Mouse (Mus musculus) midbrain, embryonic 15.5 days (tissue): ENCODE measurements around the gene Lrrc8d. TPM values are rescaled to one million over a fixed set of nuclear protein-coding genes. Genes with fewer than 3 reads are reported as not detected.
A peak's percentile ranks its signal among the peaks of the same experiment; 100 is the strongest.
"Not testable (repeated sequence)": the region's sequence is repeated elsewhere in the genome, so short reads cannot be mapped to it uniquely, and the experiment has no call there.

Source experiments
- ATAC-seq: fragments of 200-750 bp; cut with Nextera tagmentation; replicated peaks from 2 replicates; pipeline ENCODE4 v1.8.0; 2017; ENCODE audit warnings: moderate TSS enrichment
- H3K27ac ChIP-seq: fragments of 300-500 bp; sonication (generic); 2 replicates; pipeline ENCODE4 v1.5.1; 2015; ENCODE audit warnings: mild to moderate bottlenecking, inconsistent platforms
- H3K27me3 ChIP-seq: fragments of 300-500 bp; sonication (generic); replicated peaks from 2 replicates; pipeline ENCODE4 v1.6.1; 2015; ENCODE audit warnings: inconsistent platforms
- H3K36me3 ChIP-seq: fragments of 300-500 bp; sonication (generic); replicated peaks from 2 replicates; pipeline ENCODE4 v1.6.1; 2015; ENCODE audit warnings: inconsistent platforms
- H3K4me1 ChIP-seq: fragments of 300-500 bp; sonication (generic); 2 replicates; pipeline ENCODE4 v1.6.1; 2015; ENCODE audit warnings: inconsistent platforms
- H3K4me2 ChIP-seq: fragments of 300-500 bp; sonication (generic); 2 replicates; pipeline ENCODE4 v1.6.1; 2015; ENCODE audit warnings: inconsistent platforms, mild to moderate bottlenecking, moderate library complexity
- H3K4me3 ChIP-seq: fragments of 300-500 bp; sonication (generic); 2 replicates; pipeline ENCODE4 v1.5.1; 2015; ENCODE audit warnings: mild to moderate bottlenecking, inconsistent platforms
- H3K9ac ChIP-seq: fragments of 300-500 bp; sonication (generic); 2 replicates; pipeline ENCODE4 v1.6.1; 2015; ENCODE audit warnings: mild to moderate bottlenecking, inconsistent platforms
- H3K9me3 ChIP-seq: fragments of 300-500 bp; sonication (generic); 2 replicates; pipeline ENCODE4 v1.6.1; 2016; ENCODE audit warnings: inconsistent platforms
- WGBS: fragments of 180-500 bp; shearing (Covaris S2); methylation state at CpG from one replicate; pipeline ENCODE4 v1.1.7; 2015; ENCODE audit warnings: mixed read lengths; 5-methylcytosine and 5-hydroxymethylcytosine counted together
- polyA plus RNA-seq: library from polyadenylated mRNA; unstranded; fragments of >200 nt; fragmentation: Nextera tagmentation; extraction: Ambion mirVana; gene quantifications from 2 replicates; pipeline ENCODE4 v1.2.1, GENCODE M21; 2015

Lrrc8d gene
- polyA plus RNA-seq, 1 experiment from 2014 or later, result 37.1 TPM

GRCm38 (mm10) chr5:105675511-105675910 lies 24.3 kb upstream of the Lrrc8d start:
- 96% methylated on average over 4 of the region's 4 CpGs for WGBS
- peaks cover 7% of the 10 kb centered on the region; the same call in 1 of the 2 replicates for H3K4me1 ChIP-seq
- no peak overlapping the region for H3K4me3 ChIP-seq
- ATAC-seq, result no peak
- H3K9me3 ChIP-seq, result no peaks in the 10 kb centered on the region
- no peak overlapping the region for H3K4me2 ChIP-seq
- no peak overlapping the region for H3K27ac ChIP-seq
- no peaks in the 10 kb centered on the region for H3K27me3 ChIP-seq
- H3K36me3 ChIP-seq, result no peaks in the 10 kb centered on the region
- H3K9ac ChIP-seq, result no peak overlapping the region

DNA sequence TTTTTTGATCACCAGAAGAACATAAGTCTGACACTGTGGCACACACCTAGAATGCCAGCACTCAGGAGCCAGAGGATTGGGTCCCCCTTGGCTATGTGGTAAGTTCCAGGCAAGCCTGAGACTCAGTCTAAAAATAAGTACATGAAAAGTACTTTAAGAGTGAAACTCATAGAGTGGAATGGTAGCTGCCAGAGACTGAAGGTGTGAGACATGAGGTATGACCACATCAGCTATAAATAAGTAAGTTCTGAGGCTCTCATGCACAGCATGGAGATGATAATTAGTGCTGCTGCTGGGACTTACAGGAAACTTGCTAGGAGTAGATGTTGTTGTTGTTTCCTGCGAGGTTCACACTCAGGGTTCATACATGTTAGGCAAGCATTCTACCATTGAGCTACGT lies 22.7 kb upstream of the Lrrc8d start:
- Histone ChIP-seq H3K9me3 (no peaks in the 10 kb centered on the region), H3K36me3 (no peaks in the 10 kb centered on the region), H3K4me3 (no peak overlapping the region), H3K4me2 (no peak overlapping the region), H3K4me1 (peaks cover 9% of the 10 kb centered on the region; the same call in 1 of the 2 replicates), H3K9ac (no peak overlapping the region), H3K27ac (no peak overlapping the region), H3K27me3 (no peaks in the 10 kb centered on the region)
- ATAC-seq, result no peak
- 93% methylated on average over 2 of the region's 2 CpGs for WGBS

GRCm38 (mm10) chr5:105678243-105678642 lies 21.5 kb upstream of the Lrrc8d start:
- no peak overlapping the region for H3K27ac ChIP-seq
- WGBS, result 88% methylated on average over 8 of the region's 8 CpGs
- no peak overlapping the region for H3K4me2 ChIP-seq
- no peak for ATAC-seq
- no peaks in the 10 kb centered on the region for H3K36me3 ChIP-seq
- no peaks in the 10 kb centered on the region for H3K27me3 ChIP-seq
- H3K4me1 ChIP-seq, result peaks cover 13% of the 10 kb centered on the region; the same call in 1 of the 2 replicates
- H3K9ac ChIP-seq, result no peak overlapping the region
- no peak overlapping the region for H3K4me3 ChIP-seq
- H3K9me3 ChIP-seq, result no peaks in the 10 kb centered on the region

DNA sequence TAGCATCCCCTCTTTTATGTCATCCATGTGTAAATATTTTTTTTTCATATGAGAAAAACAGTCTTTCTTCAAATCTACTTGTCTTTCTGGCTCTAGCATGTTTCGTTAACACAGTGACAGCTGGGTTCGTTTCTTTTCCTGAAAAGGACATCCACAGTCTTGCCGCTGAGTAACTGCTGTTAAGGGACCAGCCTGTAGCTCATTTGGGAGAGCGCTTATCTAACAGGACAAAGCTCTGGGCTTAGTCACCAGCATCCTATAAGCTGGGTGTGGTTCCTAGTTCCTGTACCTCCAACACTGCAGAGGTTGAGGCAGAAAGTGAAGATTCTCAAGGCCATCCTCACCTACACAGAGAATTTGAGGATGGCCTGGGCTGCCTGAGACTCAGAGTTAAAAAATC lies 20.5 kb upstream of the Lrrc8d start:
- Histone ChIP-seq H3K9me3 (no peaks in the 10 kb centered on the region), H3K4me2 (no peak overlapping the region), H3K4me3 (no peak overlapping the region), H3K36me3 (no peaks in the 10 kb centered on the region), H3K4me1 (peaks cover 13% of the 10 kb centered on the region; the same call in 1 of the 2 replicates), H3K27ac (no peak overlapping the region), H3K27me3 (no peaks in the 10 kb centered on the region), H3K9ac (no peak overlapping the region)
- ATAC-seq, result no peak
- 69% methylated on average over 4 of the region's 4 CpGs for WGBS

DNA sequence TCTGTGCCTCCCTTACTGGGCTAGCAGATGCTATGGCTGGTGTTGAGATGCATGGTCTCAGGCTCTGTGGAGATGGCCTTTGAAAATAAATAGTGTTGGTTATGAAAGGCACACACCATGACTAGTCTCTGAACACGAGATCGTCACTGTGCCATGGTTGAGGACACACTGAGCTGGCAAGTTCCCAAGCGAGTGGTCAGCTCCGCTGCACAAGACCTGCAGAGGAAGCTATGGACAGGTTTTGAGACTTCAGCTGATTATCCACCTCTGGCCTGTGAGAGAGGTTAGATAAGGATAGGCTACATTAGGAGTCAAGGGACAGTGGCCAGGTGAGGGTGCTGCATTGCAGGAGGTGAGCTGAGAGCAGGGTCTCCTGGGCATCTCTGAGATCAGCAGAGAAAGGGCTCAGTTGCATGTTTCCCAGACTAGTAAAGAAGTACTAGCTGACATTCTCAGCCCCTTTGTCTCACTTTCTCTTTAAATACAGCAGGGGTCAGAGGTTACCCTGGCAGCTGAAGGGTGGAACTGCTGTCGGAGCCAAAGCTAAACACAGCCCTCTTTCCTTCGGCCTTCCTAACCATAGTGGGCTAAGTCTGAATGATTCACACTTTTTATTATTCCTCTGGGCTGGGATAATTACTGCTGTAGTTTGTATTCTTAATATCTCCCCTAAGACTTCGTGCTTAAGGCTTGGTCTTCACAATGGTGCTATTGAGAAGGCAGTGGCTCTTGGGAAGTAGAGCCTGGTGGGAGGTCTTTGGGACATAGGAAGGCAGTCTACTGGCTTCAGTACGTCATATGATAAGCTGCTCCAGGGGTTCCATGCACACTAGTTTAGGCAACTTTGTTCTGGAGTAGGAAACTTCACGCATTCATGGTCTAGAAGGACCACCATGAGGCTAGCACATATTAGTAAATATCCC lies 19.6 kb upstream of the Lrrc8d start:
- Histone ChIP-seq H3K27ac (no peak overlapping the region), H3K4me1 (peaks cover 13% of the 10 kb centered on the region; the same call in 1 of the 2 replicates), H3K9ac (no peak overlapping the region), H3K27me3 (no peaks in the 10 kb centered on the region), H3K9me3 (no peaks in the 10 kb centered on the region), H3K36me3 (no peaks in the 10 kb centered on the region), H3K4me2 (no peak overlapping the region), H3K4me3 (no peak overlapping the region)
- WGBS, result 45% methylated on average over 9 of the region's 9 CpGs
- ATAC-seq, result no peak

GRCm38 (mm10) chr5:105682143-105682611 lies 17.6 kb upstream of the Lrrc8d start:
- Histone ChIP-seq H3K4me1 (peaks cover 13% of the 10 kb centered on the region; the same call in 1 of the 2 replicates), H3K4me3 (no peak overlapping the region), H3K36me3 (no peaks in the 10 kb centered on the region), H3K4me2 (no peak overlapping the region), H3K9ac (no peak overlapping the region), H3K27me3 (no peaks in the 10 kb centered on the region), H3K9me3 (no peaks in the 10 kb centered on the region), H3K27ac (no peak overlapping the region)
- ATAC-seq, result no peak
- WGBS, result 55% methylated on average over 9 of the region's 9 CpGs

DNA sequence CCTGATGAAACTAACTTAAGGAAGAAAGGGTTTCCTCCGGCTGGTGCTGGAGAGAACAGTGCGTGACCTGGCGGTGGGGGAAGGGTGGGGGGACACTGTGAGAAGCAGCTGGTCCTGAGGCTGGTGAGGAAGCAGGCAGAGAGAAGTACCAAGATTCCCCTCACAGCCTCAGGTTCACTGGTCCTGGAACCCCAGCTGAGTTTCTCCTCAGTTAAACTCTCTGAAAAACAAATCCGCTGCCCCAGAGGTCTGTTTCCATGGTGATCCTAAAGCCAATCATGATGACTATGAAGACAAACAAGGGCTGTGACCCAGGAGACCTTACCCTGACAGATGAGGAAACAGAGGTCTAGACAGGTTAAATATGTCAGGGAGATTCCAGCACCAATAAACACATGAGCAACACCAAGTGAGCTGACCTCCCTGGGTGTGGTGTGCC lies 15.8 kb upstream of the Lrrc8d start:
- no peak overlapping the region for H3K4me3 ChIP-seq
- H3K27me3 ChIP-seq, result no peaks in the 10 kb centered on the region
- no peak overlapping the region for H3K9ac ChIP-seq
- WGBS, result 22% methylated on average over 4 of the region's 4 CpGs
- no peak overlapping the region for H3K4me2 ChIP-seq
- H3K36me3 ChIP-seq, result no peaks in the 10 kb centered on the region
- no peaks in the 10 kb centered on the region for H3K9me3 ChIP-seq
- H3K4me1 ChIP-seq, result peaks cover 13% of the 10 kb centered on the region; the same call in 1 of the 2 replicates
- ATAC-seq, result no peak
- no peak overlapping the region for H3K27ac ChIP-seq

DNA sequence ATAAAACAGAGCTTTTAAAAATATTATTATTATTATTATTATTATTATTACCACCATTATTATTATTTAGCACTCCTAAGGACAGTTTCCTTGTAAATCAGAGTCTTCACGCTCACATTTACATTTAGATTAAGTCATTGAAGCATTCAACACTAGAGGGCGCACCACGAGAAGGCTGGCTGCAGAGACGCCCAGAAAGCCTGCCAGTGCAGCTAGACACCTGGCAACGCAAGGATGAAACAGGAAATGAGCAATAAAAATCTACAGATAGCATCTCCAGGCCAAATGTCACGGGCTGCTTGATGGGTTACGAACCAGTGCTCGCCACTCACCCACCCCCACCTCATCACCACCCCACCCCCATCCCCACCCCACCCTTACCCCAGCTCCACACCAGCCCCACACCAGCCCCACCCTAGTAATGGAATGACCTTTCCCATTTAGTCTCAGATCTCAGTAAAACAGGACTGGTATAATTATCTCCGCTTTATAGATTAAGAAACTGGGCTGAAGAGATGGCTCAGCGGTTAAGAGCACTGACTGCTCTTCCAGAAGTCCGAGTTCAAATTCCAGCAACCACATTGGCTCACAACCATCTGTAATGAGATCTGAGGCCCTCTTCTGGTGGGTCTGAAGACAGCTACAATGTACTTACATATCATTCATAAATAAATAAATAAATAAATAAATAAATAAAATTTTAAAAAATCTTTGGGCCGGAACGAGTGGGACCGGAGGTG lies 14.7 kb upstream of the Lrrc8d start:
- no peak overlapping the region for H3K4me2 ChIP-seq
- no peaks in the 10 kb centered on the region for H3K9me3 ChIP-seq
- ATAC-seq, result peak; percentile 68
- H3K27ac ChIP-seq, result no peak overlapping the region
- no peak overlapping the region for H3K9ac ChIP-seq
- no peaks in the 10 kb centered on the region for H3K27me3 ChIP-seq
- no peak overlapping the region for H3K4me3 ChIP-seq
- H3K4me1 ChIP-seq, result peaks cover 8% of the 10 kb centered on the region; the same call in 1 of the 2 replicates
- 32% methylated on average over 14 of the region's 14 CpGs for WGBS
- H3K36me3 ChIP-seq, result no peaks in the 10 kb centered on the region

DNA sequence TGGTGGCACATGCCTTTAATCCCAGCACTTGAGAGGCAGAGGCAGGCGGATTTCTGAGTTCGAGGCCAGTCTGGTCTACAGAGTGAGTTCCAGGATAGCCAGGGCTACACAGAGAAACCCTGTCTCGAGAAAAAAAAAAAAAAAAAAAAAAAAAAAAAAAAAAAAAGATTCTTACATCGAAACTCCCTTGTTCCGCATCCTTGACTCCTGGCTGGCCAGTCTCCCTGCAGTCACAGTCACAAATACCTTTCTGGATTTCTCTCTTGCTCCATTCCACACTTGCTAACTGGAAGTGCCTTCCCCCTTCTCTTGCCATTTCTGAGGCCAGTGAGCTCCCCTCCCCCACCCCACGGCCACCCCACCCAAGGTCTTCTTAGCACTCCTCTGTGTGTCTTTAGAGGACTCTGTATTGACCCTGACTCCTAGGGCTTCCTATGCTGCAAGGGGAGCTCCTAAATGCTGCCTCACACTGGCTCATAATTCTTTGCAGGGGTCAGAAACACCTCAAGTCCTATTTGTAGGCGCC lies 13.9 kb upstream of the Lrrc8d start:
- ATAC-seq, H3K9ac ChIP-seq, H3K27me3 ChIP-seq, H3K36me3 ChIP-seq, H3K9me3 ChIP-seq, H3K4me3 ChIP-seq, H3K27ac ChIP-seq, H3K4me1 ChIP-seq, H3K4me2 ChIP-seq: not testable (repeated sequence)
- 74% methylated on average over 7 of the region's 7 CpGs for WGBS

DNA sequence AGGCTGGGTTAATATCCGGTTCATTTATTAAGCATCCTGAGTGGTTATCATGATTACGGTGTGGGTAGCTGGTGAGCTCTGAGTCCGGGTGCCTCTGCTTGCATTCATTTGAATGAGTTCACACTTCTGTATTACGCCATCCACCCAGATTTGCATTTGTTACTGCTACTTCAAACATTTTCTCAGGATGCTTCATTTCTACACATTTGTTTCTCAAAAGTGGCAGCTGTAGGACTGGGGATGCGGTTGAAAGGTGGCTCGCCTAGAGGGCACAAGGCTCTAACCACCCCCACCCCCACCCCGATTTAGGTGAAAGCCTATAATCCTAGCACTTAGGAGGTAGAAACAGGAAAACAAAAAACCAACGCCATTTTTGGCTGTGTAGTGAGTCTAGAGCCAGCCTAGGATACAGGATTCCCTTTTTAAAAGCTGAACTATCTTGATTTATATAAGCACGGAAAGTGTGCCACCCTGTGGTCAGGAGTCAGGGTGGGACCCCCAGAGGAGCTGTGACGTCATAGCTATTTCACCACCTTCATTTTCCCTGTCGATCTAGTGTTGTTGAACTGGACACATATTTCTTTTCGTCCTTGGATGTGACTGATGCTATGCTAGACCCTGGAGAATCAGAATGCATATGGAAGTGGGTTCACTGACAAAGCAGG lies 13.3 kb upstream of the Lrrc8d start:
- no peaks in the 10 kb centered on the region for H3K36me3 ChIP-seq
- no peak overlapping the region for H3K4me3 ChIP-seq
- 59% methylated on average over 12 of the region's 12 CpGs for WGBS
- H3K9ac ChIP-seq, result no peak overlapping the region
- no peaks in the 10 kb centered on the region for H3K9me3 ChIP-seq
- no peak overlapping the region for H3K4me2 ChIP-seq
- no peak overlapping the region for H3K27ac ChIP-seq
- H3K27me3 ChIP-seq, result no peaks in the 10 kb centered on the region
- 0 out of 2 replicates have a peak, but pooled peaks cover 6% of the 10 kb centered on the region for H3K4me1 ChIP-seq
- ATAC-seq, result no peak

- no peaks in the 10 kb centered on the region for H3K9me3 ChIP-seq
These were observed 9.0 kb upstream of the Lrrc8d start for GRCm38 (mm10) chr5:105690502-105691454.

More at GRCm38 (mm10) chr5:105690502-105691454, 9.0 kb upstream of the Lrrc8d start:
- H3K4me1 ChIP-seq, result no peaks in the 10 kb centered on the region
- H3K4me2 ChIP-seq, result no peak overlapping the region
- no peaks in the 10 kb centered on the region for H3K36me3 ChIP-seq
- no peaks in the 10 kb centered on the region for H3K27me3 ChIP-seq
- WGBS, result 73% methylated on average over 10 of the region's 10 CpGs
- no peak for ATAC-seq
- H3K4me3 ChIP-seq, result no peak overlapping the region
- H3K9ac ChIP-seq, result no peak overlapping the region
- no peak overlapping the region for H3K27ac ChIP-seq
